Mouse (Mus musculus): ENCODE measurements around the gene Kcnj8.

Gene Kcnj8

GRCm38 (mm10) chr6:142571055-142571618 lies at the start of gene Kcnj8:
Gene Kcnj8, minus strand, starts transcription at chr6:142571614.
- DNase-seq (ENCODE audit: low read depth, low spot score) = peak; percentile 62

GRCm38 (mm10) chr6:142616659-142617058 lies 45.2 kb upstream of the Kcnj8 start:
- no peak for DNase-seq (ENCODE audit: low read depth, low spot score)

- no peak for DNase-seq (ENCODE audit: low read depth, low spot score)
These were observed 42.9 kb upstream of the Kcnj8 start for GRCm38 (mm10) chr6:142614324-142614723.

GRCm38 (mm10) chr6:142612366-142612765 lies 41.0 kb upstream of the Kcnj8 start:
- no peak for DNase-seq (ENCODE audit: low read depth, low spot score)

- DNase-seq (ENCODE audit: low read depth, low spot score) = no peak
These were observed 38.3 kb upstream of the Kcnj8 start for GRCm38 (mm10) chr6:142609401-142610373.

- DNase-seq (ENCODE audit: low read depth, low spot score) = no peak
These were observed 35.7 kb upstream of the Kcnj8 start for GRCm38 (mm10) chr6:142607080-142607479.

GRCm38 (mm10) chr6:142602772-142603171 lies 31.4 kb upstream of the Kcnj8 start:
- no peak for DNase-seq (ENCODE audit: low read depth, low spot score)

- DNase-seq (ENCODE audit: low read depth, low spot score) = no peak
These were observed 7.4 kb upstream of the Kcnj8 start for GRCm38 (mm10) chr6:142578831-142579230.

- DNase-seq (ENCODE audit: low read depth, low spot score) = no peak
These were observed 6.4 kb upstream of the Kcnj8 start for GRCm38 (mm10) chr6:142577801-142578200.

GRCm38 (mm10) chr6:142572876-142573275 lies 1.5 kb upstream of the Kcnj8 start:
- no peak for DNase-seq (ENCODE audit: low read depth, low spot score)

GRCm38 (mm10) chr6:142571629-142572360 lies 381 bp upstream of the Kcnj8 start:
- DNase-seq (ENCODE audit: low read depth, low spot score) = peak; percentile 13

- DNase-seq (ENCODE audit: low read depth, low spot score) = peak; percentile 36
These were observed 1.2 kb downstream of the Kcnj8 start for GRCm38 (mm10) chr6:142570046-142570770.

GRCm38 (mm10) chr6:142568713-142569357 lies 2.6 kb downstream of the Kcnj8 start:
- no peak for DNase-seq (ENCODE audit: low read depth, low spot score)

- peak; percentile 70 for DNase-seq (ENCODE audit: low read depth, low spot score)
These were observed 4.0 kb downstream of the Kcnj8 start for GRCm38 (mm10) chr6:142567452-142567851.

GRCm38 (mm10) chr6:142564746-142565145 lies 6.7 kb downstream of the Kcnj8 start:
- DNase-seq (ENCODE audit: low read depth, low spot score) = no peak

GRCm38 (mm10) chr6:142561151-142561550 lies 10.3 kb downstream of the Kcnj8 start:
- DNase-seq (ENCODE audit: low read depth, low spot score) = no peak

GRCm38 (mm10) chr6:142558772-142559679 lies 12.4 kb downstream of the Kcnj8 start:
- no peak for DNase-seq (ENCODE audit: low read depth, low spot score)

GRCm38 (mm10) chr6:142558076-142558475 lies 13.3 kb downstream of the Kcnj8 start:
- no peak for DNase-seq (ENCODE audit: low read depth, low spot score)

GRCm38 (mm10) chr6:142555988-142556387 lies 15.4 kb downstream of the Kcnj8 start:
- no peak for DNase-seq (ENCODE audit: low read depth, low spot score)

- no peak for DNase-seq (ENCODE audit: low read depth, low spot score)
These were observed 19.9 kb downstream of the Kcnj8 start for GRCm38 (mm10) chr6:142551482-142551881.

All from mesoderm, embryonic 11.5 days (tissue).